Mouse (Mus musculus) liver, postnatal 0 days (tissue): ENCODE measurements around the gene Olfr522. TPM values are rescaled to one million over a fixed set of nuclear protein-coding genes. Genes with fewer than 3 reads are reported as not detected.

Source experiments
- ATAC-seq: fragments of 200-750 bp; cut with Nextera tagmentation; 2 replicates; pipeline ENCODE4 v1.8.0; 2017; ENCODE audit warnings: mild to moderate bottlenecking, moderate library complexity
- DNase-seq: peaks from one replicate; pipeline ENCODE4 v3.0.0-alpha.2; 2016
- H3K27ac ChIP-seq: fragments of 300-500 bp; sonication (generic); 2 replicates; pipeline ENCODE4 v1.5.1; 2014; ENCODE audit warnings: antibody characterized with exemption, moderate library complexity, mild to moderate bottlenecking, low read depth
- H3K27me3 ChIP-seq: fragments of 300-500 bp; sonication (generic); 2 replicates; pipeline ENCODE4 v1.6.1; 2014; ENCODE audit warnings: low read length, control low read depth, mixed read lengths; ENCODE audit not compliant: insufficient read depth
- H3K36me3 ChIP-seq: fragments of 300-500 bp; sonication (generic); replicated peaks from 2 replicates; pipeline ENCODE4 v1.6.1; 2014; ENCODE audit warnings: mild to moderate bottlenecking, control low read depth, low read length, moderate library complexity, mixed read lengths; ENCODE audit not compliant: insufficient read depth
- H3K4me1 ChIP-seq: fragments of 300-500 bp; sonication (generic); 2 replicates; pipeline ENCODE4 v1.6.1; 2014; ENCODE audit warnings: antibody characterized with exemption, mild to moderate bottlenecking, control low read depth; ENCODE audit not compliant: insufficient read depth
- H3K4me2 ChIP-seq: fragments of 300-500 bp; sonication (generic); 2 replicates; pipeline ENCODE4 v1.6.1; 2014; ENCODE audit warnings: low read depth, mild to moderate bottlenecking, low read length, moderate library complexity, mixed read lengths
- H3K4me3 ChIP-seq: fragments of 300-500 bp; sonication (generic); 2 replicates; pipeline ENCODE4 v1.5.1; 2014; ENCODE audit warnings: low read depth, low read length
- H3K9ac ChIP-seq: fragments of 300-500 bp; sonication (generic); replicated peaks from 2 replicates; pipeline ENCODE4 v1.6.1; 2014; ENCODE audit warnings: mild to moderate bottlenecking, moderate library complexity
- H3K9me3 ChIP-seq: fragments of 300-500 bp; sonication (generic); 2 replicates; pipeline ENCODE4 v1.6.1; 2016; ENCODE audit warnings: mild to moderate bottlenecking, control low read depth, low read length, mixed read lengths
- CTCF ChIP-seq: sonication (generic); IDR thresholded peaks from 2 replicates; pipeline ENCODE4 v1.5.1; 2016; ENCODE audit warnings: antibody characterized with exemption, low read depth
- EP300 ChIP-seq: IDR thresholded peaks from 2 replicates; pipeline ENCODE4 v1.6.1; 2016; ENCODE audit warnings: antibody characterized with exemption, low read depth, mild to moderate bottlenecking
- WGBS: fragments of 180-500 bp; shearing (Covaris S2); extraction: QIAGEN DNeasy Blood & Tissue Kit; methylation state at CpG from one replicate; pipeline ENCODE4 v1.1.7; 2014; ENCODE audit not compliant: insufficient replicate concordance; 5-methylcytosine and 5-hydroxymethylcytosine counted together
- polyA plus RNA-seq: library from polyadenylated mRNA; unstranded; fragments of >200 nt; fragmentation: Nextera tagmentation; extraction: Ambion mirVana; gene quantifications from 2 replicates; pipeline ENCODE4 v1.2.1, GENCODE M21; 2015

Olfr522 gene
- polyA plus RNA-seq, 1 experiment from 2014 or later = not detected

- H3K36me3 ChIP-seq = no peaks in the 10 kb centered on the region
- DNase-seq = no peak
- 67% methylated on average over 8 of the region's 8 CpGs for WGBS
Measured at GRCm38 (mm10) chr7:140196002-140196401, 31.4 kb upstream of the Olfr522 start.

GRCm38 (mm10) chr7:140194031-140194430 is 29.5 kb upstream of the Olfr522 start:
- H3K36me3 ChIP-seq = no peaks in the 10 kb centered on the region
- no peaks in the 10 kb centered on the region for H3K4me1 ChIP-seq
- DNase-seq (no peak), ATAC-seq (no peak)
- no peak overlapping the region for H3K9ac ChIP-seq
- no peak overlapping the region for H3K4me2 ChIP-seq
- H3K27me3 ChIP-seq = no peaks in the 10 kb centered on the region
- WGBS = 68% methylated on average over 4 of the region's 4 CpGs
- no peak for TF ChIP-seq EP300
- TF ChIP-seq CTCF = no peak
- H3K9me3 ChIP-seq = no peaks in the 10 kb centered on the region
- H3K27ac ChIP-seq = no peak overlapping the region
- H3K4me3 ChIP-seq = no peak overlapping the region

More at GRCm38 (mm10) chr7:140196002-140196401, 31.4 kb upstream of the Olfr522 start:
- H3K9me3 ChIP-seq = no peaks in the 10 kb centered on the region
- H3K9ac ChIP-seq = no peak overlapping the region
- no peak overlapping the region for H3K4me2 ChIP-seq
- no peaks in the 10 kb centered on the region for H3K27me3 ChIP-seq
- no peak overlapping the region for H3K4me3 ChIP-seq
- ATAC-seq = no peak
- no peaks in the 10 kb centered on the region for H3K4me1 ChIP-seq
- no peak overlapping the region for H3K27ac ChIP-seq
- TF ChIP-seq CTCF (no peak), EP300 (no peak)

- Histone ChIP-seq H3K4me1 (no peaks in the 10 kb centered on the region), H3K9me3 (no peaks in the 10 kb centered on the region), H3K27ac (no peak overlapping the region), H3K27me3 (no peaks in the 10 kb centered on the region), H3K36me3 (no peaks in the 10 kb centered on the region), H3K9ac (no peak overlapping the region), H3K4me2 (no peak overlapping the region), H3K4me3 (no peak overlapping the region)
- WGBS = 47% methylated on average over 2 of the region's 2 CpGs
- no peak for DNase-seq
- TF ChIP-seq CTCF = no peak
- no peak for TF ChIP-seq EP300
- no peak for ATAC-seq
Measured at GRCm38 (mm10) chr7:140192851-140193250, 28.3 kb upstream of the Olfr522 start.

GRCm38 (mm10) chr7:140192445-140192844 is 27.9 kb upstream of the Olfr522 start:
- Histone ChIP-seq H3K4me1 (no peaks in the 10 kb centered on the region), H3K4me2 (no peak overlapping the region), H3K4me3 (no peak overlapping the region), H3K27ac (no peak overlapping the region), H3K27me3 (no peaks in the 10 kb centered on the region), H3K9ac (no peak overlapping the region), H3K36me3 (no peaks in the 10 kb centered on the region), H3K9me3 (no peaks in the 10 kb centered on the region)
- 48% methylated on average over 2 of the region's 2 CpGs for WGBS
- TF ChIP-seq CTCF (no peak), EP300 (no peak)
- no peak for ATAC-seq
- DNase-seq = no peak

- peak; percentile 10 for DNase-seq
- no peaks in the 10 kb centered on the region for H3K9me3 ChIP-seq
- H3K4me2 ChIP-seq = no peak overlapping the region
- no peaks in the 10 kb centered on the region for H3K27me3 ChIP-seq
- no peak overlapping the region for H3K9ac ChIP-seq
- TF ChIP-seq CTCF (no peak), EP300 (no peak)
- H3K4me1 ChIP-seq = no peaks in the 10 kb centered on the region
- H3K36me3 ChIP-seq = no peaks in the 10 kb centered on the region
- ATAC-seq = no peak
- no peak overlapping the region for H3K4me3 ChIP-seq
- 65% methylated on average over 1 of the region's 1 CpGs for WGBS
- H3K27ac ChIP-seq = no peak overlapping the region
Measured at GRCm38 (mm10) chr7:140190435-140190834, 25.9 kb upstream of the Olfr522 start.

- DNase-seq (no peak), ATAC-seq (no peak)
- WGBS = 53% methylated on average over 4 of the region's 4 CpGs
- Histone ChIP-seq H3K36me3 (no peaks in the 10 kb centered on the region), H3K27me3 (no peaks in the 10 kb centered on the region), H3K4me3 (no peak overlapping the region), H3K27ac (no peak overlapping the region), H3K4me1 (no peaks in the 10 kb centered on the region), H3K9me3 (no peaks in the 10 kb centered on the region), H3K4me2 (no peak overlapping the region), H3K9ac (no peak overlapping the region)
- TF ChIP-seq CTCF (peak; percentile 51), EP300 (no peak)
Measured at GRCm38 (mm10) chr7:140188391-140189328, 24.1 kb upstream of the Olfr522 start.
